Mouse (Mus musculus) bone marrow macrophage, adult 2 months (primary cell): ENCODE data around the gene 2610507B11Rik.

Source experiments
- CTCF ChIP-seq: IDR thresholded peaks from 2 replicates; pipeline ENCODE4 v1.5.1; 2012; ENCODE audit warnings: low read depth, mild to moderate bottlenecking, low read length, moderate library complexity
- POLR2A ChIP-seq: IDR thresholded peaks from 2 replicates; pipeline ENCODE4 v1.6.1; 2012; ENCODE audit warnings: mild to moderate bottlenecking, low read depth, low read length, borderline replicate concordance

- no peak for TF ChIP-seq CTCF
- no peak for TF ChIP-seq POLR2A
Observed at GRCm38 (mm10) chr11:78278853-78279252, 17.3 kb downstream of the 2610507B11Rik start.
